In genomic region chr17:27788456-27789172, GRCm38 (mm10) we compare ENCODE assay signal across 31 mouse cellular contexts. TPM values are rescaled to one million over a fixed set of nuclear protein-coding genes. Genes with fewer than 3 reads are reported as not detected.
DNase-seq lines count a peak whose midpoint lies in the region; ATAC-seq and TF ChIP-seq lines count a peak whose summit lies in the region.
"Had no signal": no experiment of that assay in that cellular context is flagged by ENCODE, and none has a peak within 500 bp of the region (broad histone marks: within the 10 kb centered on the region; RNA-seq: fewer than 3 reads in every experiment).

No protein-coding gene starts in this region.

- H3K4me1 ChIP-seq in kidney, embryonic 14.5 days (ENCODE audit: control insufficient read depth, insufficient read depth, low read length): no peaks in the 10 kb centered on the region
- H3K4me1 ChIP-seq in embryonic facial prominence, embryonic 15.5 days: 0 out of 2 replicates have a peak, but pooled peaks cover 12% of the 10 kb centered on the region
- H3K4me1 ChIP-seq: forebrain, embryonic 12.5 days had no signal

- no peaks in the 10 kb centered on the region for H3K27me3 ChIP-seq in kidney, embryonic 14.5 days (ENCODE audit: control insufficient read depth, insufficient read depth, low read length)
- H3K27me3 ChIP-seq in embryonic facial prominence, embryonic 15.5 days: no peaks in the 10 kb centered on the region
- H3K27me3 ChIP-seq: forebrain, embryonic 12.5 days; liver, embryonic 12.5 days; Patski had no signal

- intact Hi-C loops in gastrocnemius, adult 2 months (cut with DNase I): no loop called here
- intact Hi-C loops in gastrocnemius, postnatal 14 days (cut with DNase I; ENCODE audit: low total_unique reads): no loop called here

- no peak overlapping the region for H3K9ac ChIP-seq in kidney, embryonic 14.5 days (ENCODE audit: low read depth, low read length)
- no peak overlapping the region for H3K9ac ChIP-seq in embryonic facial prominence, embryonic 15.5 days
- H3K9ac ChIP-seq: forebrain, embryonic 12.5 days; liver, embryonic 12.5 days had no signal

- peaks cover 29% of the 10 kb centered on the region; the same call in 1 of the 2 replicates for H3K36me3 ChIP-seq in kidney, embryonic 14.5 days (ENCODE audit: control insufficient read depth, insufficient read depth, low read length)
- H3K36me3 ChIP-seq in embryonic facial prominence, embryonic 15.5 days: peaks cover 24% of the 10 kb centered on the region

- H3K4me3 ChIP-seq in gastrocnemius, adult 2 months: no peak overlapping the region
- H3K4me3 ChIP-seq in kidney, embryonic 14.5 days (ENCODE audit: low read length): no peak overlapping the region
- no peak overlapping the region for H3K4me3 ChIP-seq in embryonic facial prominence, embryonic 15.5 days (replicated peaks)
- H3K4me3 ChIP-seq: erythroblast, embryonic 14.5 days; forebrain, embryonic 12.5 days; heart, embryonic 10.5 days; hindbrain, embryonic 10.5 days; liver, embryonic 12.5 days had no signal

- H3K4me2 ChIP-seq in kidney, embryonic 14.5 days (replicated peaks; ENCODE audit: low read depth, low read length): no peak overlapping the region
- no peak overlapping the region for H3K4me2 ChIP-seq in embryonic facial prominence, embryonic 15.5 days (replicated peaks)
- H3K4me2 ChIP-seq: forebrain, embryonic 12.5 days; liver, embryonic 12.5 days; midbrain, embryonic 11.5 days had no signal

- ATAC-seq in kidney, embryonic 14.5 days (ENCODE audit: low FRiP score, low TSS enrichment): no peak
- no peak for ATAC-seq in embryonic facial prominence, embryonic 15.5 days (ENCODE audit: insufficient number of reproducible peaks, low FRiP score, low TSS enrichment, low read depth)
- ATAC-seq: hindbrain, embryonic 16.5 days; liver, embryonic 12.5 days; Patski had no signal

- no peak for DNase-seq in gastrocnemius, adult 2 months
- no peak for DNase-seq in gastrocnemius, postnatal 14 days
- DNase-seq in kidney, adult 8-10 months: peak; percentile 52 to 63
- peak; percentile 91 for DNase-seq in adipocyte (ENCODE audit: low spot score)
- no peak for DNase-seq in frontal cortex, postnatal 10 days (ENCODE audit: low spot score in 2 of 2)
- DNase-seq in Muller cell, postnatal 12 days (ENCODE audit: inconsistent ontology term): no peak
- DNase-seq: adrenal gland, postnatal 25 days; cerebellum, adult 9-11 months; layer of hippocampus, adult 9-11 months; lung, adult 2 months; lung, postnatal 14 days; thymus, adult 18-20 months; thymus, postnatal 36 days had no signal

- WGBS in kidney, embryonic 14.5 days: 89% methylated on average over 6 of the region's 6 CpGs
- WGBS in embryonic facial prominence, embryonic 15.5 days: 82% methylated on average over 6 of the region's 6 CpGs

- peak overlapping the region; percentile 53 for H3K27ac ChIP-seq in gastrocnemius, adult 2 months
- no peak overlapping the region for H3K27ac ChIP-seq in kidney, embryonic 14.5 days (ENCODE audit: low read depth, low read length)
- H3K27ac ChIP-seq in embryonic facial prominence, embryonic 15.5 days (replicated peaks): 0 out of 2 replicates have a peak overlapping the region, but pooled peaks have one; percentile 34
- H3K27ac ChIP-seq: forebrain, embryonic 12.5 days; heart, embryonic 10.5 days; hindbrain, embryonic 10.5 days; kidney, postnatal 0 days; liver, embryonic 12.5 days had no signal

- H3K9me3 ChIP-seq in kidney, embryonic 14.5 days (ENCODE audit: control insufficient read depth, low read length): no peaks in the 10 kb centered on the region
- H3K9me3 ChIP-seq in embryonic facial prominence, embryonic 15.5 days (replicated peaks): no peaks in the 10 kb centered on the region
- H3K9me3 ChIP-seq: forebrain, embryonic 12.5 days; heart, embryonic 10.5 days; hindbrain, embryonic 10.5 days; liver, embryonic 12.5 days had no signal

- TF ChIP-seq CTCF in gastrocnemius, adult 2 months (IDR thresholded peaks at IDR 0.05): no peak

RNA-seq across cellular contexts. Expression of gene D17Wsu92e, which starts 31.8 kb away (rescaled TPM):
- 100 to 1,000 TPM; 182 to 201 TPM for total RNA-seq in gastrocnemius, adult 2 months (2021)
- 10 to 100 TPM; 79.7 to 85.1 TPM for total RNA-seq in gastrocnemius, postnatal 14 days (2021)
- polyA plus RNA-seq in kidney, embryonic 14.5 days (2014; fragmentation: Nextera tagmentation; extraction: Ambion mirVana): 15.3 and 21.6 TPM in 2 replicates
- 18.2 and 20.6 TPM in 2 replicates for polyA plus RNA-seq in embryonic facial prominence, embryonic 15.5 days (2015; fragmentation: Nextera tagmentation; extraction: Ambion mirVana)

RNA-seq across cellular contexts. Expression of gene Snrpc, which starts 49.3 kb away (rescaled TPM):
- 10 to 100 TPM; 68.3 to 71.2 TPM for total RNA-seq in gastrocnemius, adult 2 months (2021)
- total RNA-seq in gastrocnemius, postnatal 14 days (2021): 10 to 100 TPM; 79.1 to 81.2 TPM
- polyA plus RNA-seq in kidney, embryonic 14.5 days (2014; fragmentation: Nextera tagmentation; extraction: Ambion mirVana): 349 and 425 TPM in 2 replicates
- 271 and 285 TPM in 2 replicates for polyA plus RNA-seq in embryonic facial prominence, embryonic 15.5 days (2015; fragmentation: Nextera tagmentation; extraction: Ambion mirVana)

RNA-seq across cellular contexts. Expression of gene Spdef, which starts 59.9 kb away (rescaled TPM):
- not detected for total RNA-seq in gastrocnemius, adult 2 months (2021)
- total RNA-seq in gastrocnemius, postnatal 14 days (2021): under 1 TPM; 0.33 to 0.47 TPM
- 0.19 and 0.20 TPM in 2 replicates for polyA plus RNA-seq in kidney, embryonic 14.5 days (2014; fragmentation: Nextera tagmentation; extraction: Ambion mirVana)
- polyA plus RNA-seq in embryonic facial prominence, embryonic 15.5 days (2015; fragmentation: Nextera tagmentation; extraction: Ambion mirVana): 0.35 and 0.95 TPM in 2 replicates
- total RNA-seq: adrenal gland, postnatal 25 days; common myeloid progenitor, adult 5-6 weeks; ES-E14; gastrocnemius, adult 8-10 months; granulocyte monocyte progenitor cell, adult 5-6 weeks; megakaryocyte progenitor cell, adult 5-6 weeks; monocyte, adult 5-6 weeks; neutrophil, adult 5-6 weeks had no signal
- polyA plus RNA-seq: erythroblast, embryonic 14.5 days; liver, embryonic 12.5 days; Patski had no signal

Comparison
In these comparisons a context has a peak if more than half of its experiments do, and no peak if none do; other contexts are left out.
1. DNase-seq: peak in kidney, adult 8-10 months (2 of 2) and adipocyte (single experiment); none in gastrocnemius, adult 2 months (single experiment), gastrocnemius, postnatal 14 days (single experiment), frontal cortex, postnatal 10 days (0 of 2) and Muller cell, postnatal 12 days (single experiment).